Mouse (Mus musculus) activated CD4-positive, CD25-positive, alpha-beta regulatory T cell, adult 4 months (primary cell): ENCODE data around the gene Mtf2. TPM values are rescaled to one million over a fixed set of nuclear protein-coding genes. Genes with fewer than 3 reads are reported as not detected.
A peak's percentile ranks its signal among the peaks of the same experiment; 100 is the strongest.
"Not testable (repeated sequence)": the region's sequence is repeated elsewhere in the genome, so short reads cannot be mapped to it uniquely, and the experiment has no call there.

ENCODE experiments used
- ATAC-seq: one replicate; pipeline ENCODE4 v1.8.0; 2017
- polyA plus RNA-seq, 2 experiments: library from polyadenylated mRNA; unstranded; fragments of 100-300 nt; shearing (Covaris generic); gene quantifications; one replicate each; pipeline ENCODE4 v1.2.1; 2017

Gene Mtf2
- polyA plus RNA-seq, 2 experiments from 2014 or later = 48.3 to 52.9 TPM

DNA sequence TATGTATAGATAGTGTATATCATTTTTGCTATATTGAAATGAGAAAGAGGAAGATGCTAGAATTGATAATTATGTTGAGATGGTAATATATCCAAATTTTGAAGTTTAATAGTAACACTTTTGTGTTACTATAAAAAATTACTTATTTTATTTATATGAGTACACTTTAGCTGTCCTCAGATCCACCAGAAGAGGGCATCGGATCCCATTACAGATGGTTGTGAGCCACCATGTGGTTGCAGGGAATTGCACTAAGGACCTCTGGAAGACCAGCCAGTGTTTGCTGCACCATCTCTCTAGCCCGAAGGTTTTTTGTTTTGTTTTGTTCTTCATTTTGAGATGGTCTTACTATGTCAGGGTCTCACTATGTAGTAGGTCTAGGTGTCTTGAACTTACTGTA lies 20.0 kb downstream of the Mtf2 start:
- no peak for ATAC-seq

DNA sequence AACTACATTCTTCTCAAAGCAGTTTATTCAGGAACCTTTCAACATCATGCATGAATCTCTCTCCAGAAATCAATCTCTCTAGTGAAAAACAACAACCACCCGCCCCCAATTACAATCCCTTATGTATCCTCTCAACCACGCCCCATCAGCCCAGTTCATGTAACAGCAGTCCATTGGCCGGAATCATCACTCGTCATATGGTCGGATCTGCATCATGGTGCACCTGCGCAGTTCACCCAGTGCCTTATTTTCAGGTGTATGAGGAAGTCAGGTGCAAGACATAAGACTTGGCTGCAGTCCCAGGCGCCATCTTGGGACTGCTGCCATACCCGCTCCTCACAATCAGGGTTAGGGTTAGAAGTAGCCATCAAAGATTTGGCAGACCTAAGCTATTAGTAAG lies 27.3 kb downstream of the Mtf2 start:
- not testable (repeated sequence) for ATAC-seq

DNA sequence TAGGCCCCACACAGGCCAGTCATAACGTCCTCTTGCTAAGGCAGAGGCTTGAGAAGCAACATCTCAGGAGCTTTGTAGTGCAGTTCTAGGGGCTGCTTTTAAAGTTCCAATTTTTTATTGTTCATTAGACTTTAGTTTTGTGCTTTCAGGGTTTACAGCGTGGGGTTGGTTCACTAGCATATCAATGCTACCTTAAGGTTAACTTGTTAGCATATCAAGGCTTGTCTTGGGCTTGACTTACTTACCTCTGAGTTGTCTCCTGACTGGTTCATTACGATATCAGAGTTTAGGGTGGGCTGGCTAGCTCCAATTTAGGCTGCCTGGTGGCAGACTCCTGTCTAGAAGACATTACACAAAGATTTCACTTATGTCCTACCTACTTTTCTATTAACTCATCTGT lies 32.2 kb downstream of the Mtf2 start:
- ATAC-seq = no peak

DNA sequence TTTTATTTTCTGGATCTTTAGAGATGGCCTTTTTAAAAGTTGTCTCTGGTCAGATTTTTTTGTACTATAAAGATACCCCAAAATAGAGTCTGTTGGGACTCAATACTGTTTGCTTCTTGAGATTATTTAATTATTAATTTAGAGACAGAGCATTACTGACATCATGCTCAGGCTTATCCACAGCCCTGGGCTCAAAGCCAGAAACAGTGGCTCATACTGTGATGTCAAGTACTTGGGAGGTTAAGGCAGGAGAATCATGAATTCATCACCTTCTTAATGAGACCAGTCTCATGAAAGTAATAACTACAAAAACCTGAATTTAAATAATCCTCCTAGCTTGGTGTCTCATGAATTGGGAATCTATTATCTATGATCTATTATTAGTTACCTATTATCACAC lies 34.7 kb downstream of the Mtf2 start:
- ATAC-seq = no peak

DNA sequence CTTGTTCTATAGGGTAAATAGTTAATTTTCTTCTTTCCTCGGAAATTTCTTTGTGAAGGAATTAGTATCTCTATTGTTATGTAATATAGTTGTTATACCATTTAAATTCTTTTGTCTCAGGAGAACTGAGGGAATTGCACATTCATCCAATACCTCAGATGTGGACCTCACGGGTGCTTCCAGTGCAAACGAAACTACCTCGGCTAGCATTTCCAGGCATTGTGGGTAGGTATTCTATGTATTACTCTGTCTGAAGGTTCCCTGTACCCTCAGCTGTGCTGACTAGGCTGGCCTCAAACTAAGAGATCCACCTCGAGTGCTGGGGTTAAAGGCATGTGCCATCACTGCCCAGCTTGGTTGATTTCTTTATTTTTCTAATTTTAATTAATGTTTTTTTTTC lies 38.8 kb downstream of the Mtf2 start:
- ATAC-seq = no peak

DNA sequence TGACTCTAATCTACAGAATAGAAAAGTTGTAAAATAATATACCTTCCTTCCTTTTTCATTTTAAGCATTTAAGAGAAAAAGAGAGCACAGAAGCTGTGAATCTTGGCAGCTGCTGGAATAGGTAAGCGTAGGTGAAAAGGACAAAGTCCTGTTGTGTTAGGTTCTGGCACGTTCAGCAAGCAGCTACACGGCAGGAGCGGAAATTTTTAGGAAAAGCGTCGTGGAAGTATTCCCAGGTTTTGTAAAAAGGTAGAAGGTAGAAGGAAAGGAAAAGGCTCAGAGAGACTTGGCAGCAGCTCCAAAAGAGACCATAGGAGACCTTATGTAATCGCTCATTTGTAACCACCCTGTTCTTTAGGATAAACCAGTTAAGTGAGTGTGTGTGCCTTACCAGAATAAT lies 43.9 kb downstream of the Mtf2 start:
- ATAC-seq = no peak

DNA sequence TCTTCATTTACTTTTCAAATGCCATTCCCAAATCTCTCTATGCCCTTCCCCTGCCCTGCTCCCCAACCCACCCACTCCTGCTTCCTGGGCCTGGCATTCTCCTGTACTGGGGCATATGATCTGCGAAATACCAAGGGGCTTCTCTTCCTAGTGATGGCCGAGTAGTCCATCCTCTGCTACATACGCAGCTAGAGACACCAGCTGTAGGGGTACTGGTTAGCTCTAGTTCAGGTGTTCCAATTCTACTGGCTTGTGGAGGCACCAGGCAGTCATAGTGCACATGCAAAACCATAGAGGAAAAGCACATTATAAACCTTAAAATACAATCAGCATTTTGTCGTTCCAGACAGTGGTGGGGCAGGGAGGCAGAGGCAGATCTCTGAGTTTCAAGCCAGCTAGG lies 52.2 kb downstream of the Mtf2 start:
- ATAC-seq = no peak

DNA sequence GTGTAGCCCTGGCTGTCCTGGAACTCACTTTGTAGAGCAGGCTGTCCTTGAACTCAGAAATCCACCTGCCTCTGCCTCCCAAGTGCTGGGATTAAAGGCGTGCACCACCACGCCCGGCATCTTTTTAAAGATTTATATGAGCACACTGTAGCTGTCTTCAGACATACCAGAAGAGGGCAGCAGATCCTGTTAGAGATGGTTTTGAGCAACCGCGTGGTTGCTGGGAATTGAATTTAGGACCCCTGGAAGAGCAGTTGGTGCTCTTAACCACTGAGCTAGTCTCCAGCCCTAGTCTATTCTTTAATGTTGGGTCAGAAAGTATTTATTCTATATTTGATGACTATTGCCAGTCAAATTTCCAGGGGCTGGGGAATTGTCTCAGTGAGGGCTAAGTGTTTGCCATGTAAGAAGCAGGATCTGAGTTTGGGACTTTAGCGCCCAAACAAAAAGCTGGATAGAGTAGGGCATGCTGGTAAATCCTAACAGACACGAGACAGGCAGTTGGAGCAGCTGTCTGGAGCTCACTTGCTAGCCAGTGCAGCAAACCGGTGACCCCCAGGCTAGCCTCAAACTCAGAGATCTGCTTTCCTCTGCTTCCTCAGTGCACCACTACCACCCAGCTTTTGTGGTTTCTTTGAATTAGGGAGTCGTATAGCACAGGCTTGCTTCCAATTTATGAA lies 54.9 kb downstream of the Mtf2 start:
- ATAC-seq = no peak

DNA sequence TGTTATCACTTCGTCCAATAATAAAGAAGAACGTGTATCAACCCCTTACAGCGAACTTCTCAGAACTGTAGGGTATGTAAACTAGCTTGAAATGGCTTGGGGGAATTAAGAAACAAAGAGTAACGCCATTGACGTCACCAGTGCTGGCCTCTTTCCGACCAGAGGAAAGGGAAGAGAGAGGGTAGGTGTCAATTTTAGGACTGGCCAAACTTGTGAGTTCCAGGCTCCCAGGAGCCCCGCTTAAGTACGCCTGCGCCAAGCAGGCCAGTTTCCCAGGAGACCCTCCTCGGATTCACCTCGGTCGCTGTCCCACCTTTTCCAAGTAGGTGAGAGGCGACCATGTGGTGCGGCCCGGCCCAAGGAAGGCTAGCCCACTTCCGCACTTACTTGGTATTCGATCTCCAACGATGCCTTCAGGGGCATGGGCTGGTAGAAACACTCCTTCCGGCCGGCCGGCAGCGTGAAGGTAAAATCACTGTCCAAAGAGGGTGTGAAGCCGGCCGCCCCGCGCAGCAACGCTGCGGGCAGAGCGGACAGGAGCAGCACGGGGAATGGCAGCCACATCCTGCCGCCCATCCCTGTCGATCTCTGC lies 66.5 kb downstream of the Mtf2 start:
- peak; percentile 8 for ATAC-seq

DNA sequence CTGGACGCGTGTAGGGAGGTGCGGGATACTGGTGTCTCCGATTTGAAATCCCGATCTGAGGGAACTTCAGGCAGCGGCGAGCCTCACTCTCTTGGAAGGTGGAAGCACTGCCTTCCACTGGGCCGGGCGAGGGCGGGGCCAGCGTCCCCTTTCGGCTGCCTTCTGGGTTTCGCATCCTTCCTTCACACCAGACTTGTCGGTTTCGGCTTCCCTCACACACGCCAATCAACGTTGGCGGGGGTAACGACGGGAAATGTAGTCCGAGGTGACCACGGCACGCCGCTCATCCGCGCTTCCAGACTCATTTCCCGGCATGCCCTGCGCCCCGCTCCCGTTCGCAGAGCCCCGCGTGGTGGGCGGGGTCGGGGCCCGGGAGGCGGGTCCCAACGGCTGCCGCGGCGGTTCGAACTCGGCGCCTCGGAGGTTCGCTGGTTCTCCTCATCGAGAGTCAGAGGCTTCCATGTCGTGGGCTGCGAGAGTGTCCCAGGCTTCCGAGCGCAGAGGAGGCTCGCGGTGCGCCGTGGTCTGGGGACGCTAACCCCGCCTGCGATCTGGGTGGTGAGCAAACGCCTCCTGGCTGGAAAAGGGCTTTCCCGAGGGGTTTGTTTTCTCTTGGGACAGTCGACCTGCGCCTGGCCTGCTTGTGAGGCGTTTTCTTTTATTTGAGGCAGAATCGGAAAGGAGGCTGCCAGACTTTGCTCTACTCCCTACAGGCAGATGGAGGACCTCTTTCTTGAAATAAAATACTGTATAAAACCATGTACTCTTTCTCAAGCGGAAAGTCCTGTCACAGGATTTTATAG lies 67.2 kb downstream of the Mtf2 start, which contains the start of the genes Tmed5 and Ccdc18:
Gene Tmed5 (minus strand): TSS at position 180 of the 803 bp plus-strand sequence.
Gene Ccdc18 (plus strand): TSS at position 435 of the 803 bp plus-strand sequence.
- peak; percentile 99 for ATAC-seq

DNA sequence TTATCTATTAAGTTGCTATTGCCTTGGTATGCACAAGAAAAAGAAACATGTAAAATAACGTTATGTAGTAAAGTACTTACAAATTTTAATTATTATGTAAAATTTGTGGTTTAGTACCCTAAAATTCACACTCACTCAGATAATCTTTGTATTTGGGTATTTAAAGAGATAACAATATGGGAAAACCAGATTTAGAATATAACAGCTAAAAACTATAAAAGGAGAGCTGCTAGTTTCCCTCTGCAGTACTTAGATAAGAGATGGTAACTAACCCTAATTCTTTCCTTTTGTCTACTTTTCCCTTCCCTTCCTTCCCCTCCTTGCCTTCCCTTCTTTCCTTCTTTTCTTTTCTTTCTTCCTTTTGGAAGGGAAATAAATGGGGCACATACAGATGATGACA lies 87.1 kb downstream of the Mtf2 start:
- ATAC-seq = no peak

Other genes starting within 250 kb of the Mtf2 start
- gene Ube2d2b, start 235.6 kb upstream of the Mtf2 start, polyA plus RNA-seq = under 1 TPM in 1 of 2 experiments, not detected in 1; 0.33 TPM
- gene Evi5, start 190.6 kb upstream of the Mtf2 start, polyA plus RNA-seq = 1 to 10 TPM in 1 of 2 experiments, not detected in 1; 1.1 TPM
- 10 to 100 TPM; 71.9 to 81.2 TPM for gene Rpl5, start 165.2 kb upstream of the Mtf2 start, polyA plus RNA-seq
- 10 to 100 TPM; 61.9 to 92.8 TPM for gene Fam69a, start 78.6 kb upstream of the Mtf2 start, polyA plus RNA-seq
- 100 to 1,000 TPM; 104 to 110 TPM for gene Tmed5, start 66.9 kb downstream of the Mtf2 start, polyA plus RNA-seq
- gene Ccdc18, start 67.2 kb downstream of the Mtf2 start, polyA plus RNA-seq = 1 to 10 TPM; 3.2 to 3.3 TPM
- 10 to 100 TPM; 33.6 to 37.4 TPM for gene Dr1, start 203.2 kb downstream of the Mtf2 start, polyA plus RNA-seq
- gene Pigg, start 246.9 kb downstream of the Mtf2 start, polyA plus RNA-seq = 1 to 10 TPM; 3.0 to 3.7 TPM